In the genomic region with DNA sequence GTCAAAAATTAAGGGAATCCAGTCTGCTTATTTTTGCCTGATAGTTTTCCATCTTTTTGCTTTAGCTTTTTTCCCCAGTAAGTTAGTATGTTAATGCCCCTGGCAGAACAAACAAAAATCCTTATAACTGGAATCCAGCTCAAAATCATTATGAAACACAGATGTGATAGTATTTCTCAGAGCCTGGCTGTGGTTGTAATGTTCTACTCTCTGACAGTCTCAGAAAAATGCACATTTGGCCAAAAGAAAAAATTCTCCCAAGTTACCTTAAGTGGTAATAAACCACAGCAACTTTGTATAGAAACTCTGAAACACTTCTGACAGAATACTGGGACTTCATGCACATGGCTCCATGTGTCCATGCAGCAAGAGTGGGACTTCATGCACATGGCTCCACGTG, we compare ENCODE assay signal across 16 mouse cellular contexts.
"Had no signal": no experiment of that assay in that cellular context is flagged by ENCODE, and none has a peak within 500 bp of the region (broad histone marks: within the 10 kb centered on the region; RNA-seq: fewer than 3 reads in every experiment).

No protein-coding gene starts in this region.

- H3K9ac ChIP-seq: limb, embryonic 15.5 days; liver, embryonic 14.5 days; liver, postnatal 0 days; lung, embryonic 14.5 days; midbrain, embryonic 12.5 days; midbrain, embryonic 15.5 days; neural tube, embryonic 12.5 days had no signal

- H3K4me2 ChIP-seq: limb, embryonic 15.5 days; liver, embryonic 11.5 days; lung, embryonic 14.5 days; midbrain, embryonic 12.5 days; midbrain, embryonic 15.5 days; neural tube, embryonic 12.5 days had no signal

- H3K27me3 ChIP-seq: limb, embryonic 15.5 days; midbrain, embryonic 12.5 days; midbrain, embryonic 15.5 days; neural tube, embryonic 12.5 days had no signal

- H3K4me3 ChIP-seq: layer of hippocampus, adult 2 months; limb, embryonic 15.5 days; midbrain, embryonic 12.5 days; midbrain, embryonic 15.5 days; neural tube, embryonic 12.5 days had no signal

- ATAC-seq: liver, postnatal 0 days; lung, postnatal 0 days; midbrain, embryonic 15.5 days had no signal

- H3K27ac ChIP-seq: kidney, postnatal 0 days; layer of hippocampus, adult 2 months; limb, embryonic 15.5 days; liver, embryonic 14.5 days; macrophage; midbrain, embryonic 12.5 days; midbrain, embryonic 15.5 days; neural tube, embryonic 12.5 days had no signal

- H3K36me3 ChIP-seq: limb, embryonic 15.5 days; midbrain, embryonic 12.5 days; midbrain, embryonic 15.5 days; neural tube, embryonic 12.5 days had no signal

- H3K9me3 ChIP-seq: limb, embryonic 15.5 days; midbrain, embryonic 12.5 days; midbrain, embryonic 15.5 days; neural tube, embryonic 12.5 days had no signal

- DNase-seq: kidney, postnatal 25 days; layer of hippocampus, adult 9-11 months; liver, postnatal 0 days; lung, embryonic 14.5 days; thymus, adult 18-20 months; thymus, postnatal 4 days had no signal

- H3K4me1 ChIP-seq: limb, embryonic 15.5 days; midbrain, embryonic 12.5 days; midbrain, embryonic 15.5 days; neural tube, embryonic 12.5 days had no signal
